In the genomic region with DNA sequence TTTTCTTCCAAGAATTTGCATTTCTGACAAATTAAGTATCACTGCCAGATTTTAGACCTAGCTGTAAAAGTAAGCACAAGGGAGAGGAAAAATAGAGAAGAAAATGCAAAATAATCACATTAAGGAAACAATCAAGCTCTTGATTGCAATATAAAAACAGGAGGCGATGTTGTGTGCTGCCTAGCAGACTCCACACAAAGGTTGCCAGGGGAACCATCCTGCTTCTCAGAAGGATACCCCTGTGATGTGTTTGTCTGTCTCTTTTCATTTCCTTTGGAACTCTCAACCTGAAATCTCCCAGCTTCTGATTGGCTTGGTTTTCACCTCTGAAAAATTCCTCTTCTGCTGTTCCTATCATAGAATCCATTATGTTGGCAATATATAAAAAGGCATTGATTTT, we compare ENCODE assay signal across 10 mouse cellular contexts.
DNase-seq lines count a peak whose midpoint lies in the region; ATAC-seq and TF ChIP-seq lines count a peak whose summit lies in the region.
"Had no signal": no experiment of that assay in that cellular context is flagged by ENCODE, and none has a peak within 500 bp of the region (broad histone marks: within the 10 kb centered on the region; RNA-seq: fewer than 3 reads in every experiment).

No protein-coding gene starts in this region.

- peak; percentile 72; the same call in 1 of the 2 replicates for ATAC-seq in forebrain, postnatal 0 days
- peak; percentile 92 for ATAC-seq in midbrain, embryonic 13.5 days
- ATAC-seq in granulocyte monocyte progenitor cell, adult 5-6 weeks (replicated peaks; ENCODE audit: poor library complexity, severe bottlenecking), result no peak

- H3K27ac ChIP-seq in forebrain, postnatal 0 days (ENCODE audit: low read depth, low read length), result no peak overlapping the region
- H3K27ac ChIP-seq in midbrain, embryonic 13.5 days, result no peak overlapping the region

- no peaks in the 10 kb centered on the region; the same call in 1 of the 2 replicates for H3K4me1 ChIP-seq in forebrain, postnatal 0 days (ENCODE audit: insufficient read depth)
- H3K4me1 ChIP-seq in midbrain, embryonic 13.5 days (replicated peaks), result peaks cover 14% of the 10 kb centered on the region

- no peak for TF ChIP-seq CTCF in forebrain, postnatal 0 days (IDR thresholded peaks at IDR 0.05; ENCODE audit: low read depth)

- 3% methylated on average over 1 of the region's 1 CpGs for WGBS in forebrain, postnatal 0 days
- 11% methylated on average over 1 of the region's 1 CpGs for WGBS in midbrain, embryonic 13.5 days

- H3K9ac ChIP-seq in forebrain, postnatal 0 days, result no peak overlapping the region
- H3K9ac ChIP-seq in midbrain, embryonic 13.5 days (replicated peaks), result no peak overlapping the region
- H3K9ac ChIP-seq: lung, embryonic 14.5 days had no signal

- no peaks in the 10 kb centered on the region for H3K36me3 ChIP-seq in forebrain, postnatal 0 days (ENCODE audit: insufficient read depth)
- no peaks in the 10 kb centered on the region for H3K36me3 ChIP-seq in midbrain, embryonic 13.5 days

- H3K4me3 ChIP-seq in forebrain, postnatal 0 days (ENCODE audit: low read depth, low read length), result no peak overlapping the region
- H3K4me3 ChIP-seq in midbrain, embryonic 13.5 days (replicated peaks), result no peak overlapping the region

- H3K9me3 ChIP-seq in forebrain, postnatal 0 days (ENCODE audit: low read length), result no peaks in the 10 kb centered on the region
- no peaks in the 10 kb centered on the region for H3K9me3 ChIP-seq in midbrain, embryonic 13.5 days

- no peak overlapping the region for H3K4me2 ChIP-seq in forebrain, postnatal 0 days (ENCODE audit: low read depth)
- H3K4me2 ChIP-seq in midbrain, embryonic 13.5 days (replicated peaks), result 0 out of 2 replicates have a peak overlapping the region, but pooled peaks have one; percentile 22
- H3K4me2 ChIP-seq: lung, embryonic 14.5 days had no signal

- no peaks in the 10 kb centered on the region for H3K27me3 ChIP-seq in forebrain, postnatal 0 days (ENCODE audit: insufficient read depth, low read length)
- H3K27me3 ChIP-seq in midbrain, embryonic 13.5 days, result no peaks in the 10 kb centered on the region

- peak; percentile 10 for DNase-seq in R1 (ENCODE audit: low read depth, low spot score)
- DNase-seq in brain, embryonic 18.5 days (ENCODE audit: low read depth, low spot score), result peak; percentile 28
- peak; percentile 60 for DNase-seq in forebrain, postnatal 0 days
- no peak for DNase-seq in kidney, adult 11 months
- no peak for DNase-seq in kidney, adult 18-20 months
- no peak for DNase-seq in thymus, postnatal 0 days (ENCODE audit: low spot score)
- DNase-seq: heart, adult 11 months; lung, embryonic 14.5 days had no signal

Comparison
In these comparisons a context has a peak if more than half of its experiments do, and no peak if none do; other contexts are left out.
1. DNase-seq: peak in R1 (single experiment), brain, embryonic 18.5 days (single experiment) and forebrain, postnatal 0 days (single experiment); none in kidney, adult 11 months (single experiment), kidney, adult 18-20 months (single experiment) and thymus, postnatal 0 days (single experiment).